Mouse (Mus musculus) liver, embryonic 11.5 days (tissue): Measurements from ENCODE around the gene Rin3. TPM values are rescaled to one million over a fixed set of nuclear protein-coding genes. Genes with fewer than 3 reads are reported as not detected.

Experiments used
- ATAC-seq: fragments of 200-750 bp; cut with Nextera tagmentation; replicated peaks from 2 replicates; pipeline ENCODE4 v1.8.0; 2017; ENCODE audit warnings: moderate number of reproducible peaks, mild to moderate bottlenecking, moderate TSS enrichment, moderate library complexity; ENCODE audit not compliant: low FRiP score
- DNase-seq: peaks from one replicate; pipeline ENCODE4 v3.0.0-alpha.2; 2017; ENCODE audit warnings: low spot score
- H3K27ac ChIP-seq: fragments of 300-500 bp; sonication (generic); 2 replicates; pipeline ENCODE4 v1.5.1; 2014; ENCODE audit warnings: mild to moderate bottlenecking, low read depth, low read length, control low read depth
- H3K27me3 ChIP-seq: fragments of 300-500 bp; sonication (generic); replicated peaks from 2 replicates; pipeline ENCODE4 v1.6.1; 2014; ENCODE audit warnings: low read length, mixed read lengths; ENCODE audit not compliant: control insufficient read depth, insufficient read depth
- H3K36me3 ChIP-seq: fragments of 300-500 bp; sonication (generic); 2 replicates; pipeline ENCODE4 v1.6.1; 2014; ENCODE audit warnings: mild to moderate bottlenecking, low read length, moderate library complexity, mixed read lengths; ENCODE audit not compliant: control insufficient read depth, insufficient read depth
- H3K4me1 ChIP-seq: fragments of 300-500 bp; sonication (generic); replicated peaks from 2 replicates; pipeline ENCODE4 v1.6.1; 2014; ENCODE audit warnings: low read length, mixed read lengths; ENCODE audit not compliant: control insufficient read depth, insufficient read depth
- H3K4me2 ChIP-seq: fragments of 300-500 bp; sonication (generic); 2 replicates; pipeline ENCODE4 v1.6.1; 2014; ENCODE audit warnings: mild to moderate bottlenecking, control low read depth, moderate library complexity
- H3K4me3 ChIP-seq: fragments of 300-500 bp; sonication (generic); 2 replicates; pipeline ENCODE4 v1.5.1; 2014; ENCODE audit warnings: low read depth, low read length, control low read depth
- H3K9ac ChIP-seq: fragments of 300-500 bp; sonication (generic); 2 replicates; pipeline ENCODE4 v1.6.1; 2014; ENCODE audit warnings: low read depth, low read length, control low read depth
- H3K9me3 ChIP-seq: fragments of 300-500 bp; sonication (generic); 2 replicates; pipeline ENCODE4 v1.6.1; 2016; ENCODE audit warnings: low read length, inconsistent platforms, mixed read lengths; ENCODE audit not compliant: control insufficient read depth
- WGBS: fragments of 180-500 bp; shearing (Covaris S2); extraction: QIAGEN DNeasy Blood & Tissue Kit; methylation state at CpG from one replicate; pipeline ENCODE4 v1.1.7; 2014; 5-methylcytosine and 5-hydroxymethylcytosine counted together
- polyA plus RNA-seq: library from polyadenylated mRNA; unstranded; fragments of >200 nt; fragmentation: Nextera tagmentation; extraction: Ambion mirVana; gene quantifications from 2 replicates; pipeline ENCODE4 v1.2.1, GENCODE M21; 2014

Rin3 gene
- polyA plus RNA-seq, 1 experiment from 2014 or later, result 12.9 TPM

- Histone ChIP-seq H3K4me1 (peaks cover 9% of the 10 kb centered on the region), H3K4me2 (no peak overlapping the region), H3K36me3 (peaks cover 7% of the 10 kb centered on the region; the same call in 1 of the 2 replicates), H3K9ac (no peak overlapping the region), H3K27ac (no peak overlapping the region), H3K9me3 (0 out of 2 replicates have a peak, but pooled peaks cover 2% of the 10 kb centered on the region), H3K27me3 (no peaks in the 10 kb centered on the region), H3K4me3 (no peak overlapping the region)
- 81% methylated on average over 3 of the region's 3 CpGs for WGBS
- ATAC-seq (no peak), DNase-seq (no peak)
These were observed 27.4 kb downstream of the Rin3 start for GRCm38 (mm10) chr12:102310261-102310660.

- 81% methylated on average over 5 of the region's 5 CpGs for WGBS
- DNase-seq (no peak), ATAC-seq (no peak)
- no peak overlapping the region for H3K9ac ChIP-seq
- H3K4me3 ChIP-seq, result no peak overlapping the region
- 0 out of 2 replicates have a peak, but pooled peaks cover 2% of the 10 kb centered on the region for H3K9me3 ChIP-seq
- H3K27me3 ChIP-seq, result no peaks in the 10 kb centered on the region
- H3K4me1 ChIP-seq, result peaks cover 7% of the 10 kb centered on the region
- H3K4me2 ChIP-seq, result no peak overlapping the region
- no peak overlapping the region for H3K27ac ChIP-seq
- peaks cover 7% of the 10 kb centered on the region; the same call in 1 of the 2 replicates for H3K36me3 ChIP-seq
These were observed 28.6 kb downstream of the Rin3 start for GRCm38 (mm10) chr12:102311454-102311853.

GRCm38 (mm10) chr12:102319150-102319549 lies 36.3 kb downstream of the Rin3 start:
- no peak overlapping the region for H3K9ac ChIP-seq
- 35% methylated on average over 2 of the region's 2 CpGs for WGBS
- no peaks in the 10 kb centered on the region for H3K9me3 ChIP-seq
- H3K4me3 ChIP-seq, result no peak overlapping the region
- H3K27me3 ChIP-seq, result no peaks in the 10 kb centered on the region
- 0 out of 2 replicates have a peak overlapping the region, but pooled peaks have one; percentile 43 for H3K27ac ChIP-seq
- ATAC-seq (no peak), DNase-seq (no peak)
- peaks cover 10% of the 10 kb centered on the region for H3K4me1 ChIP-seq
- H3K4me2 ChIP-seq, result no peak overlapping the region
- peaks cover 4% of the 10 kb centered on the region; the same call in 1 of the 2 replicates for H3K36me3 ChIP-seq

DNA sequence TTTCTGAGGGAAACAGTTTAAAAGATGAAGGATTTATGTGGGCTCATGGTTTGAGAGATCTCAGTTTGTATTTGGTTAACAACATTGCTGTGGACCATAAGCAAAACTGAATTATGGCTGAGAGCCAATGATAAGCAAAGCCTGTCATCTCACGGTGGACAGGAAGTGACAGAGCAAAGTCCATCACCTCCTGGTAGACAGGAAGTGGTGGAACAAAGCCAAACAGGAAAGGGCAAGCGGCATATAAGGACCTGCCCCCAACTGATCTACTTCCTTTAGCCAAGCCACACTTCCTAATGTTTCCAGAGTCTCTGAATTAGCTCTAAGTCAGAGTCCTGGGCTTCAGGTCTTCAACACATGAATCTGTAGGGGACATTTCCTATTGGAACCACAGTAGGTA lies 37.1 kb downstream of the Rin3 start:
- no peak overlapping the region for H3K4me2 ChIP-seq
- H3K27me3 ChIP-seq, result no peaks in the 10 kb centered on the region
- no peak overlapping the region for H3K4me3 ChIP-seq
- no peak overlapping the region for H3K9ac ChIP-seq
- ATAC-seq (peak; percentile 59), DNase-seq (no peak)
- no peak overlapping the region; the same call in 1 of the 2 replicates for H3K27ac ChIP-seq
- no peaks in the 10 kb centered on the region; the same call in 1 of the 2 replicates for H3K36me3 ChIP-seq
- no peaks in the 10 kb centered on the region for H3K9me3 ChIP-seq
- peaks cover 10% of the 10 kb centered on the region for H3K4me1 ChIP-seq
- WGBS, result 24% methylated on average over 2 of the region's 2 CpGs

DNA sequence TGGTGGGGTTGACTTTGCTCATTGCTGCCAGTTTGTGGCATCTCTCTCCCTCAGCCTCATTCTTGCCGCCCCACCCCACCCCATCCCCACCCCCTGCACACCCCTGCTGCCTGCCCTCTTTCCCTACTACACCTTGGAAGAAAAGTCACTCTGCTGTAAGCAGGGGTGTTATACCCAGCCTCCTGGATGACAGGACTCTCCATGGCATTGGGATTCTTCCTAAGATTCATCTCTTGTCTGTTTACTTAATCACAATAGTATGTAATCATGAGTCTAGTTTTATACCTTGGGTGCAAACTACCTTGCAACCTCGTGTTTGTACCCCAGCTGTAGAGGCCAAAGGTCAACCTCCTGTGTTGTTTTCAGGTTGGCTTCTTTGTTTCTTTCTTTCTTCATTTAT lies 37.5 kb downstream of the Rin3 start:
- Histone ChIP-seq H3K4me2 (no peak overlapping the region), H3K9ac (no peak overlapping the region), H3K36me3 (no peaks in the 10 kb centered on the region; the same call in 1 of the 2 replicates), H3K9me3 (no peaks in the 10 kb centered on the region), H3K27ac (no peak overlapping the region; the same call in 1 of the 2 replicates), H3K27me3 (no peaks in the 10 kb centered on the region), H3K4me1 (peaks cover 10% of the 10 kb centered on the region), H3K4me3 (no peak overlapping the region)
- 40% methylated on average over 2 of the region's 2 CpGs for WGBS
- 0 out of 2 replicates have a peak, but pooled peaks have one; percentile 2 for ATAC-seq
- DNase-seq, result no peak

GRCm38 (mm10) chr12:102321064-102321728 lies 38.3 kb downstream of the Rin3 start:
- DNase-seq (no peak), ATAC-seq (no peak)
- H3K9ac ChIP-seq, result no peak overlapping the region
- no peak overlapping the region for H3K27ac ChIP-seq
- 54% methylated on average over 4 of the region's 4 CpGs for WGBS
- no peaks in the 10 kb centered on the region; the same call in 1 of the 2 replicates for H3K36me3 ChIP-seq
- no peaks in the 10 kb centered on the region for H3K27me3 ChIP-seq
- H3K4me3 ChIP-seq, result no peak overlapping the region
- H3K9me3 ChIP-seq, result no peaks in the 10 kb centered on the region
- H3K4me1 ChIP-seq, result peaks cover 10% of the 10 kb centered on the region
- H3K4me2 ChIP-seq, result no peak overlapping the region

DNA sequence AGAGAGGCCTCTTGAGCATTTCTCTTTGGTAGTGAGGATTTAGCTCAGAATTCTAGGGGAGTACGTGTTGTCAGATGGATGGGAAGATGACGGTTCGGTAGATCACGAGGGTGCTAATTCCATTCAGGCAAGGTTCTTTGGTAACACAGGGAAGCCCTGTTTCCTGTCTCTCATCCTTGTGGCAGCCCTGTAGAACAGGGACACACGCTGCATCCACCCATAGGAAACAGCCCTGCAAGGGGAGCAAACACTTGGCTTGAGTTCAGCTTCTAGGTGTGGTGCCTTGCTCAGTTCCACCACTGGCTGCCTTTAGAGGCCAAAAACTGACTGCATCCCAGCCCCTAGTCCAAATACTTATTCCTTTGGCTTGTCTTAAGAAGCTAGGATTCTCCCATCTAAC lies 39.0 kb downstream of the Rin3 start:
- no peak overlapping the region for H3K4me2 ChIP-seq
- ATAC-seq (no peak), DNase-seq (no peak)
- no peak overlapping the region; the same call in 1 of the 2 replicates for H3K27ac ChIP-seq
- 63% methylated on average over 5 of the region's 5 CpGs for WGBS
- peaks cover 10% of the 10 kb centered on the region for H3K4me1 ChIP-seq
- no peaks in the 10 kb centered on the region for H3K27me3 ChIP-seq
- no peak overlapping the region for H3K4me3 ChIP-seq
- peaks cover 2% of the 10 kb centered on the region; the same call in 1 of the 2 replicates for H3K36me3 ChIP-seq
- no peak overlapping the region for H3K9ac ChIP-seq
- H3K9me3 ChIP-seq, result no peaks in the 10 kb centered on the region

DNA sequence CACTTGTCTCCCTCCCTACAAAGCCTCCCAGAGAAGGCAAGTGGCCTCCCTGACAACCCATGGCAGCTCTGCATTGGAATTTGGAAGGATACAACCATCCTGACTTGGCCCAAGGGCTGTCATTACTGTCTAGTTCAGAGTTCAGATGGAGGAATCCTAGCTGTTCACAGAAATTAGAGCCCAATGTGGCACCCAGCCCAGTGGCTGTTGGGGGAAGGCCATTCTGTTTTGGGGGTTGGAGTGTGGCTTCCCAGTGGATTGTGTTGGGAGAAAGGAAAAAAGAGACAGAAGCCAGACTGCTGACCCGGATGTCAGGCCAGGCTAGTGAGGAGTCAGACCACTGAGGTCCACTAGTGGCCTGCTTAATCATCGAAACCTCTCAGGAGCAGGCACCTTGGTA lies 40.5 kb downstream of the Rin3 start:
- DNase-seq (no peak), ATAC-seq (no peak)
- Histone ChIP-seq H3K9me3 (no peaks in the 10 kb centered on the region), H3K4me2 (no peak overlapping the region), H3K27ac (no peak overlapping the region), H3K4me3 (no peak overlapping the region), H3K4me1 (peaks cover 10% of the 10 kb centered on the region), H3K9ac (no peak overlapping the region), H3K27me3 (no peaks in the 10 kb centered on the region), H3K36me3 (peaks cover 2% of the 10 kb centered on the region; the same call in 1 of the 2 replicates)
- WGBS, result 80% methylated on average over 2 of the region's 2 CpGs
